17 mouse cellular contexts compared by ENCODE assay signal in genomic region chr15:38163721-38164120, GRCm38 (mm10).
A peak's percentile ranks its signal among the peaks of the same experiment; 100 is the strongest.
DNase-seq lines count a peak whose midpoint lies in the region; ATAC-seq lines count a peak whose summit lies in the region.
"Had no signal": no experiment of that assay in that cellular context is flagged by ENCODE, and none has a peak within 500 bp of the region (broad histone marks: within the 10 kb centered on the region; RNA-seq: fewer than 3 reads in every experiment).

No protein-coding gene starts in this region.

- no peak overlapping the region for H3K9ac ChIP-seq in hindbrain, embryonic 14.5 days
- H3K9ac ChIP-seq in hindbrain, embryonic 12.5 days: no peak overlapping the region
- H3K9ac ChIP-seq: forebrain, embryonic 12.5 days had no signal

- H3K27me3 ChIP-seq in hindbrain, embryonic 14.5 days (ENCODE audit: control insufficient read depth, insufficient read depth, low read length): no peaks in the 10 kb centered on the region
- H3K27me3 ChIP-seq in hindbrain, embryonic 12.5 days: no peaks in the 10 kb centered on the region
- H3K27me3 ChIP-seq: forebrain, embryonic 12.5 days had no signal

- 0 out of 2 replicates have a peak, but pooled peaks cover 6% of the 10 kb centered on the region for H3K4me1 ChIP-seq in hindbrain, embryonic 14.5 days (replicated peaks; ENCODE audit: control insufficient read depth, insufficient read depth, low read length)
- H3K4me1 ChIP-seq in hindbrain, embryonic 12.5 days: no peaks in the 10 kb centered on the region
- H3K4me1 ChIP-seq: forebrain, embryonic 12.5 days had no signal

- 49% methylated on average over 6 of the region's 6 CpGs for WGBS in hindbrain, embryonic 14.5 days
- WGBS in hindbrain, embryonic 12.5 days: 75% methylated on average over 6 of the region's 6 CpGs

- H3K27ac ChIP-seq in hindbrain, embryonic 14.5 days: peak overlapping the region; percentile 4; the same call in 1 of the 2 replicates
- no peak overlapping the region for H3K27ac ChIP-seq in hindbrain, embryonic 12.5 days
- H3K27ac ChIP-seq: forebrain, embryonic 12.5 days; left cerebral cortex, adult 2 months had no signal

- no peaks in the 10 kb centered on the region for H3K36me3 ChIP-seq in hindbrain, embryonic 14.5 days (replicated peaks; ENCODE audit: control insufficient read depth, insufficient read depth)
- H3K36me3 ChIP-seq in hindbrain, embryonic 12.5 days: no peaks in the 10 kb centered on the region
- H3K36me3 ChIP-seq: forebrain, embryonic 12.5 days had no signal

- H3K4me2 ChIP-seq in hindbrain, embryonic 14.5 days (replicated peaks): no peak overlapping the region
- no peak overlapping the region for H3K4me2 ChIP-seq in hindbrain, embryonic 12.5 days (replicated peaks)
- H3K4me2 ChIP-seq: forebrain, embryonic 12.5 days; liver, embryonic 11.5 days had no signal

- no peaks in the 10 kb centered on the region for H3K9me3 ChIP-seq in hindbrain, embryonic 14.5 days (ENCODE audit: control insufficient read depth, low read length)
- H3K9me3 ChIP-seq in hindbrain, embryonic 12.5 days (replicated peaks): no peaks in the 10 kb centered on the region
- H3K9me3 ChIP-seq: forebrain, embryonic 12.5 days had no signal

- no peak overlapping the region for H3K4me3 ChIP-seq in hindbrain, embryonic 14.5 days (replicated peaks; ENCODE audit: low read length)
- no peak overlapping the region for H3K4me3 ChIP-seq in hindbrain, embryonic 12.5 days
- H3K4me3 ChIP-seq: forebrain, embryonic 12.5 days; left cerebral cortex, adult 2 months had no signal

- ATAC-seq in hindbrain, embryonic 14.5 days (ENCODE audit: low FRiP score): no peak
- ATAC-seq in hindbrain, embryonic 12.5 days (ENCODE audit: low FRiP score): no peak
- ATAC-seq: intestine, embryonic 16.5 days had no signal

- DNase-seq in hindbrain, embryonic 14.5 days (ENCODE audit: low spot score): no peak
- DNase-seq in lung, postnatal 10 days: peak; percentile 18
- DNase-seq in lung, postnatal 4 days: no peak
- DNase-seq in MN1 (ENCODE audit: low spot score) (peak; percentile 78), adipocyte (ENCODE audit: low spot score) (peak; percentile 9)
- no peak for DNase-seq in adrenal gland, postnatal 36 days
- DNase-seq: adrenal gland, adult 8-10 months; cerebellum, adult 11-12 months; heart, adult 18-20 months; heart, postnatal 36 days; lung, adult 2 months; right cerebral cortex, postnatal 4 days had no signal

Comparison
In these comparisons a context has a peak if more than half of its experiments do, and no peak if none do; other contexts are left out.
1. DNase-seq: peak in lung, postnatal 10 days (single experiment), MN1 (single experiment) and adipocyte (single experiment); none in hindbrain, embryonic 14.5 days (single experiment), lung, postnatal 4 days (0 of 2) and adrenal gland, postnatal 36 days (0 of 2).